Mouse (Mus musculus) MEL-GATA-1-ER (cell line): Measurements from ENCODE around the gene Ubd.
"Not testable (repeated sequence)": the region's sequence is repeated elsewhere in the genome, so short reads cannot be mapped to it uniquely, and the experiment has no call there.

ENCODE experiments used
- DNase-seq: peaks from one replicate; pipeline ENCODE4 v3.0.0-alpha.2; 2012; ENCODE audit warnings: low read depth; ENCODE audit errors: extremely low read depth

Gene Ubd

GRCm38 (mm10) chr17:37193656-37194055 lies at the start of gene Ubd:
TSS of gene Ubd (plus strand) at chr17:37193892.
- no peak for DNase-seq

- DNase-seq: no peak
Observed at GRCm38 (mm10) chr17:37161394-37161793, 32.3 kb upstream of the Ubd start, which contains the start of gene Olfr93. TSS of gene Olfr93 (minus strand) at chr17:37161494.

- DNase-seq: no peak
Observed at GRCm38 (mm10) chr17:37185474-37185873, 8.2 kb upstream of the Ubd start.

- no peak for DNase-seq
Observed at GRCm38 (mm10) chr17:37190711-37191110, 3.0 kb upstream of the Ubd start.

DNA sequence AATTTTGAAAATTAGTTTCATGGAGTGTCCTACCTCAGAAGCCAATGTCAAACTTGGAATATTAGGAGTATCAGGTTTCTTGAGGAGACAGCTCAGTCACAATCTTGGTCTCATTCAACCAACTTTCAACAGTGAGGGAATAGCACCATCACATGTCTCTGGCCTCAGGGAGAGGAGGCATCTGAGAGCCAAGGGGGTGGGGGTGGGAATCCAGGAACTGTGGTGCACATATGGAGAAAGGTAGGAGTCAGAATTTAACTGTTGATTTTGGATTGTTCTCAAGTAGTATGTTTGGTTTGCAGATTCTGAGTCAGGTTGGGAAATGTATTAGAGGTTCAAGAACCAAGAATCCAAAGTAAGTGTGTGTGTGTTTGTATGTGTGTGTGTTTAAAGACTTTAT lies 660 bp upstream of the Ubd start:
- DNase-seq: no peak

DNA sequence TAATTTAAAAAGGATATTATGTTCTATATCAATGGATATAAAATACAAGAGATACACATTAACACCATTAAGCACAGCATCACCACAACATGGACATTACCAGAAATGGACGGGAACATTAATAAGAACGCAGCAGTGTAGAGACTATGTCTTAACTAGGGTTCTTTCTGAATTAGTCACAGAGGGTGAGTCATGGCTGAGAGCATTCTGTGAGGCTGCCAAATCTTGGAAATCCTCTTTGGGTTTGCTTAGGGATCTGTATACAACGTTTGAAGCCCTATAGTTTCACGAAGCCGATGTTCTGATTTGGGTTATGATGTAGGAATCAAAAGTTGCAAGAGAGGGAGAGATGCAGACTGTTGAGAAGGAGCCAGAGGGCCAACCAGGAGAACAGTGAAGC lies 1.1 kb downstream of the Ubd start:
- DNase-seq: no peak

GRCm38 (mm10) chr17:37196845-37197724 lies 3.4 kb downstream of the Ubd start:
- no peak for DNase-seq

DNA sequence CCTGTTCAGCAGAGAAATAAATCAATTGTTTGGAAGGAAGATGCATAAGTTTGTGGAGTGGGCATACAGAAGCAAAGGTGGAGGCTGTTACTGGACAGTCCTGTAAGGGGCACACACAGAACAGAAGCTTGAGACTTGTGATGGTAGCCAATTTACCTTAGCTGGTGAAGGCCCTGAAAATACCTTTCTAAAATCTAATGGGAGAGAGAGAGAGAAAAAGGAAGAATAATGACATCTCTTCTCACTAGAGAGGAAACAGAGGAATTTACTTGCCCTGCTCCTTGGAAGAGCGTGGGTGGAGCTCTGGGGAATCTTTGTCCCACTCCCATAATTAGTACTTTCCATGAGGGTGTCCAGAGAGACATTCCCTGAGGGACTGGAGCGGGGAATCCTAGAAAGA lies 7.2 kb downstream of the Ubd start, which contains the start of gene Olfr94:
TSS of gene Olfr94 (minus strand) at position 101 of the 400 bp plus-strand sequence.
- no peak for DNase-seq

GRCm38 (mm10) chr17:37203206-37203916 lies 9.7 kb downstream of the Ubd start:
- DNase-seq: peak; percentile 76

DNA sequence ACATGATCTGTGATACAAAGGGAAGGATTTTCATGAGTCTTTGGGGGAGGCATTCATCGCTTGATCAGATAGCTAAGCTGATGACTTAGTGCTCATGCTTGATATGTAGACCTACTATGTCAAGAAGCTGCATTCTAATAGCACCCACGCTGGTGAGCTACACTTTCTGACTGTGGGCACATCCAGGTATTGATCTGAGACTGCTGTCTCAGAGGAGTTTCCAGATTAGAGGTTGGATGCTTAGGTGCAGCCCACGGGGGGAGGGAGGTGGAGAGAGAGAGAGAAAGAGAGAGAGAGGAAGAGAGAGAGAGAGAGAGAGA lies 10.2 kb downstream of the Ubd start:
- no peak for DNase-seq

DNA sequence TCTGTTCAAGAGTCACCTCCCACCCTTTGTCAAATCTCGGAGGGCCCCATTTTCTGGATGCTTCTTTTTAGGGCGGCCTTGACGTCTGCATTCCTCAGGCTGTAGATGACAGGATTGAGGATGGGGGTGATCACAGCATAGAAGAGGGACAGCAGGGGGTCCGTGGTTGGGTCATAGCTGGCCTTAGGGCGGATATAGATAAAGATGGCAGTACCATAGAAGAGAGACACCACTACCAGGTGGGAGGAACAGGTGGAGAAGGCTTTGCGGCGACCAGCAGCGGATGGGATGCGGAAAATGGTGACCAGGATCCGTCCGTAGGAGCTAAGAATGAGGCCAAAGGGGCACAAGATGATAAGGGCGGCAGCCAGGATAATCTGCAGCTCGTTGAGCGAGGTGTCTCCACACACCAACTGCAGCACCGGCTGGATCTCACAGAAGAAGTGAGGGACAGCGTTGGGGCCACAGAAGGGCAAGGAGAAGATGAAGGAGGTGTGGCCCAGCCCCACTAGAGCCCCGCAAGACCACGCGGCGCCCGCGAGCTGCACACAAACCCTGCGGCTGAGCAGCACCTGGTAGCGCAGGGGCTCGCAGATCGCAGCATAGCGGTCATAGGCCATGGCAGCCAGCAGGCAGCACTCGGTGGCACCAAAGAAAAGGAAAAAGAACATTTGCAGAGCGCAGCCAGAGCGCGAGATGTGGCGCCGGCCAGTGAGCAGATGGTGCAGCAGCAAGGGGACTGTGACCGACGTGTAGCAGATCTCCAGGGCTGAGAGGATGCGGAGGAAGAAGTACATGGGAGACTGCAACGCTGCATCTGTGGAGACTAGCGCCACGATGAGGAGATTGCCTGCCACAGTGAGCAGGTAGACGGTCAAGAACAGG lies 17.4 kb downstream of the Ubd start:
- no peak for DNase-seq

GRCm38 (mm10) chr17:37213018-37213417 lies 19.3 kb downstream of the Ubd start, which contains the start of gene Olfr95:
TSS of gene Olfr95 (minus strand) at chr17:37213118.
- no peak for DNase-seq

DNA sequence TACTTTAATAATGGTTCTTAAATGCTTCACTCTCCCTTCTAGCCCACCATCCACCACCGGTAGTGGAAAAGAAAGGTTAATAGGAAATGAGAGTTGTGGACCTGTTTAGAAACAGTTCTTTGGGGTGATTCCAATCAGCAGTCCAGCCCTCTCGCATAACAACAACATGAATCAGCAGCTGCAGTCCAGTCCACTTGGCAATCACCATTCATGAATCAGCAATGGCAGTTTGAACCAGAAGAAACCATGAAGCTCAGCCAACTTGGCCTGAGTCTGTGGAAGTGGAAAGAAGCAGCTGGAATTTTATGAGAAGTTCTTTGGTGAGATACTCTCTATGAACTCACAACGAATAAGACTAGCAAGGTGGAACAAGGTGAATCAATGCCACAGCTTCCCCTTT lies 24.8 kb downstream of the Ubd start:
- no peak for DNase-seq

DNA sequence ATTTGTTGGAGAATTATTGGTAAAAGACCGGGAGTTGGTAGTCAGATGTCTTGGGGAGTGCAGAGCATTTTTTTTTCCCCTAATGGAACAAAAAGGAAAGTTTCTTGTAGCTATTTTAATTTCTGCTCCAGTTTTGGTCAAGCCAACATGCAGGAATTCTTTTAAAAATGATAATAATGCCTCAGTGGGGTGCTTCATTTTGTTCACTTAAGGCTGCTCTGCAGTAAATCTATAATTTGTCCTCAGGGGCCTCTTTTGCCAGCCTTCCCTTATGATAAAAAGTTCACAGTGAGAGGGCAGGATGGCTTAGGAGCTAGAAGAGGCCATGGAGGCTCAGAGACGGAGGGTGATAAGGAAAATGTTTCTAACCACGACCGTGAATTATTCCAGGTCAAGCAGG lies 26.2 kb downstream of the Ubd start, which contains the start of gene Olfr96:
TSS of gene Olfr96 (plus strand) at position 301 of the 400 bp plus-strand sequence.
- DNase-seq: no peak

DNA sequence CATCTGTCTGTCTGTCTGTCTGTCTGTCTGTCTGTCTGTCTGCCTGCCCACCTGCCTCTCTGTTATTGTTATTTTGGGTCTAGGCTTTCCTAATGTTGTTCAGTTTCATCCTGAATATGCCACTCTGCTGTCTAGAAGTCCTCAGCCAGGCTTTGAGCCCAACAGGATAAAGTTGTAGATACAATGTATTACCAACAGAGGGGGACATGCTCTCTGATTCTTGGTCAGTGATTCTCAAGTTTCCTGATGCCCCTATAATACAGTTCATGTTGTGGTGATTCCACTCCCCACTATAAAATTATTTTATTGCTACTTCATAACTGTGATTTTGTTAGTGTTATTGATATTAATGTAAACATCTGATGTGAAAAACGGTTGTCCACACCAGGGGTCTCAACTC lies 28.2 kb downstream of the Ubd start:
- no peak for DNase-seq

GRCm38 (mm10) chr17:37237230-37237629 lies 43.5 kb downstream of the Ubd start, which contains the start of gene Olfr97:
TSS of gene Olfr97 (minus strand) at chr17:37237330.
- DNase-seq: not testable (repeated sequence)

- DNase-seq: no peak
Observed at GRCm38 (mm10) chr17:37242198-37242597, 48.5 kb downstream of the Ubd start.
